Mouse (Mus musculus): Measurements from ENCODE around the gene Dennd1b. TPM values are rescaled to one million over a fixed set of nuclear protein-coding genes. Genes with fewer than 3 reads are reported as not detected.

Dennd1b gene
- total RNA-seq, 4 experiments from 2014 or later: 20.7 to 29.5 (median 22.2) TPM

DNA sequence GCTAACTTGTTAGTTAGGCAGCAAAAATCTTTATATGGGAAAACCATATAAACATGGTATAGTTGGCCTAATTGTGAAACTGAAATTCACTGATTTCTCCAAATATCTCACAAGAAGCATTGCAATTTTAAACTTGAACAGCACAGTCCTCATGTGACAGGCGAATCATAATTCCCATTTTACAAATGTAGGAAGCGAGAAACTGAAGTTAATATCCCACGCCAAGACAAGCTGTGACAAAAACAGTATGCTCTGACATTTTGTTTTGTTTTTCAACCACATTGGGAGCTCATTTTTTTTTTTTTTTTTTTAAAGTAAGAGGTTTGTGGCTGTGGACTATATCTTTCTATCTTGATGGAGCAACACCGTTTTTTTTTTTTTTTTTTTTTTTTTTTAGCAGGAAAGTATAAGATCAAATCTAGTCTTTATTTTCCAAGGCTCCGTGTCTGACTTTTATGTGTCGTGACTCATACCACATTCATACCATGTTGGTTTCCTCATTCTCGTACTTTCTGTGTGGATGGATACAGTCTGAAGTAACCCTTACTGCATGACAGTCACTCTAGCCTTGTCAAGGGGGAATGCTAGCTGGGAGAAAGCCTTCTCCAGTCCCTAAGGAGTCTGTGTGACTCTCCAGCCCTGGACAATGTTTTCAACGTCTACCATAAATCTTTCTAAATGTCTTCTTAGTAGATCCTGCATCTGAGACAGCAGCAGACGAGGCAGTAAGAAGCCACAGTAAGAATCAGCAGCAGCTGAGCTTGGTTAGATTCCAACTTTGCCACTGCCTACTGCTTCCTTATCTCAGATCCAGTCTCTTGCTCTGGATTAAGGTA lies 751 bp upstream of the Dennd1b start:
- DNase-seq (ENCODE audit: low spot score in 2 of 2): no peak

DNA sequence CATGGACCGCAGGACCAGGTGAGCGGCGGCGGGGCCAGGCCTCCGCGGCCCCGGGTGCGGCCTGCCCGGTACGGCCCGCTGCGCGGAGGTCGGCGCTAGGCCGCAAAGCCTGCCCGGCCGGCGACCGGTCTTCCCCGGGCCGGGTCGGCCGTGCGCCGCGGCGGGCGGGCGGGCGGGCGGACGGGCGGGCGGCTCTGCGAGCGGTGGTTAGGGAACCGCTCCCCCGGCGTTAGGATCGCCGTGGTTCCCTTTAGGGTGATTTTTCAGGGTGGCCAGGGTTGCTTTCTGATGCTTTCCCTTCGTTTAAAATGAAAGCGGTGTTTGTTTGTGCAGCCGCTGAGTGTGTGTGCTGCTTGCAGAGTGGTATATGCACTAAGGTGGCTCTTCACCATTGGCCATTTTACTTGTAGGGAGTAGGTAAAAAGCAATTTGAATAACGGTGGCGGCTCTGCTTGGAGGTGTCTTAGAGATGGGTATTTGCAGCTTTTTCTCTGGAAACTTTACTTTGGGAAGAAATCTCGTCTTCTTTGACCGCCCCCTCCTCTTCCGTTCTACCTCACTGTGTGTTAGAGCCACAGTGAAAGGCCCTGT lies 728 bp downstream of the Dennd1b start:
- DNase-seq (ENCODE audit: low spot score in 2 of 2): no peak

DNA sequence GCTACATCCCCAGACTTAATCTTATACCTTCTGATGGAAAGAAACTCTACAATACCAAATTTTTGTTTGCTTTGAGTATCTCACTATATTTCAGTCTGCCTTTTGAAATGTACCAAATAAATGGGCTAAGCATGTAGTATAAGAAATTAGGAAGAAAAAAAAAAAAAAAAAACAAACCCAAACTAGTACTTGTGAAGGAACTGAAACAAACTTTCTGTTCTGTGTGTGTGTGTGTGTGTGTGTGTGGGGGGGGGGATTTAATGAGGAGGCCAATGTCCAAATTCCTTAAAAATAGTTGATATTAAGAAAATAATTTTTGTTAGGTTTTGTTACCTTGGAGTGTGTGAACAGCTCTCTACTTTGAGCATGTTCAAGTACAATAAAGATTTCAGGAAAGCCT lies 1.8 kb downstream of the Dennd1b start:
- no peak for DNase-seq (ENCODE audit: low spot score in 2 of 2)

DNA sequence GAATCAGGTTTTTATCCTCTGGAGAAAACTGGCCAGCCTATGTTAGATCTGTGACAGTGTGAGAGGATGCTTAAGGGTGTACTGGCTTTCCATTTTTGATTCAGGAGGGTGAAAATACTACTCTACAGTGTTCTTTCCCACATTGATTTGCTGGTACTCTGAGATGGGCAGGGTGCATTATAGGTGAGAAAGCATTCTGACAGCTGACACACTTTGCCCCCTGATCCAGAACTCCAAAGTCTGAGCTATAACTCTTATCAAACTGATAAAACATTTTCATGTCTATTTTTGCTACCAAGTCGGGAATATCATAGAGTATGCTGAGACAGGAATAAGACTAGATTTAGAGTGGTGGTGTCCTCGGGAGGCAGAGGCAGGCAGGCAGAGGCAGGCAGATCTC lies 2.3 kb downstream of the Dennd1b start:
- no peak for DNase-seq (ENCODE audit: low spot score in 2 of 2)

DNA sequence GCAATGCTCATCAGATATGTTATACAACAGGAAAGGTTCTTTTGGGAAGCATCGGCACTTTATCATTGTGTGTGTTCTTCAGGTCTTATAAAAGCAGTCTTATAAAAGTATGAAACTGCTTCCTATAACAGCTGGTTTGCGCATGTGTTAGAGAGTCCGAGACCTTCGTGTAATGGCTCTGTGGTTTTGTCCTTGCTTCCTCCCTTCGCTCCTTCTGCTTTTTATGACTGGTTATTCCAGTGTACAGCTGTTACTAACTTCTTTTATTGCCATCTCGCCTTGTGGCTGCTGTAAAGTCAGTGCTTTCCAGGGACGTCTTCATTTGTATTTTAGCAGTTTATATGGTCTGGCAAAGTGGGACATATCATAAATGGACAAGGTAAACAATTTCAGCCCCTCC lies 4.2 kb downstream of the Dennd1b start:
- no peak for DNase-seq (ENCODE audit: low spot score in 2 of 2)

DNA sequence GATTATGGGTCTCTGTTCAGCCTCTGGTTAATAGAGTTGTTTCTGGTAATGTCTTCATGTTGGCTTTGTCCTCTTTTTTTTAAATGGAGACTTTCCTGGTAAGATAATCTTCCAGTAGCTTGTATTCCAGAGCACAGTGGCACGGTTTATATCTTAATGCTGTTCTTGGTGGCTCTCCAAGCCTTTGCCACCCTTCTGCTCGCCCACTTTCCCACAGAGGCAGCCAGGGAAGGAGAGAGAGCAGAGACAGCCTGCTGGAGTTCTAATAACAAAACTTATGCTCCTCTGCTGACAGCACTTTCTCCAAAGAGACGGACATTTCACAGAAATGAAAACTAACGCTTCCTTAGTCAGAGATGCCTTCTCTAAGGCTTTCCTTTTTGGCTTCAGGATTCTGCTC lies 6.8 kb downstream of the Dennd1b start:
- no peak for DNase-seq (ENCODE audit: low spot score in 2 of 2)

DNA sequence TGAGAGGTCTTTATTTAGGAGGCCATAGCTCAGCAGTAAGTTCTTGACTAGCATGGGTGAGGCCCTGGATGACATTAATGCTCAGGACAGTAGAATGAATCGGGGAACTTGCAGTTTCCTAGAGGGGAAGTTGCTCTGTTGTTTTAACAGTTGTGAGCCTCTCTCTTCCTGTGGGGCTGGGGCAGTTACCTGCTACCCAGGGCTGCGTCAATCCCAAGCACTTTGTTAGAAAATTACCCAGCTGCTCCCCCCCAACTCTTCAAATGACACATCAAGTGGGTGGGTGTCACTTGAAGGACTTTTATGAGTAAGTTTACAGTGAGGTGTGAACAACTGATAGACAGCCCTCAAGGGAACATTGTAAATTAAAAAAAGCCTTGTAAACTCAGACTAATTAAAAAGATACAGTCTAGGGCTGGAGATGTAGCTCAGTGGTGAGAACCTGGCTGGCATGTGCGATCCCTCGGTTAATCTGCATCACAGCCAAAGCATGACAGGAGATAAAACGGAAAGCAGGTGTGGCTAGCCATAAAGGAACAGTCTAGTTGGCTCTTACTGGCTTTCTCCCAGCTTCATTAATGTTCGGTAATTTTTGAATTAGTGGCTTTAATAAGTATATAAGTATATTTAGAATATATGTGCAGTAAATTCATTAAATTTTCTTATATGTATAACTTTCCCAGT lies 10.4 kb downstream of the Dennd1b start:
- no peak for DNase-seq (ENCODE audit: low spot score in 2 of 2)

DNA sequence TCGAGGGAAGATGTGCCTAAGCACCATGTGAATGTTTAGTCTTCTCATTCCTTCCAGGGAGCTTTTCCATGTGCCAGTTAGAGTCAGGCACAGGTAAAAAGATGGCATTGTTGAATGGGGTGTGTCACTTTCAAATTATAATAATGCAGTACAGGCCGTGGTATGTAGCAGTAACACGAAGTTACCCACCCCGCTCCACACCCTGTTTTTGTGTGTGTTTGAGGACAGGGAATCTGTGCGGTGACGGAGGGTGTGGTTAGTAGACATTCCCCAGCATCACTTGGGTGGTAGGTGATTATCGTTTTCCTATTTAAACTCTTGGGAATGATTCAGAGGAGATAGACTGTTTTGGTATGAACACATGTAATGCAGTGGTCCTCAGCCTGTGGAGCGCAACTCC lies 11.6 kb downstream of the Dennd1b start:
- DNase-seq (ENCODE audit: low spot score in 2 of 2): no peak

DNA sequence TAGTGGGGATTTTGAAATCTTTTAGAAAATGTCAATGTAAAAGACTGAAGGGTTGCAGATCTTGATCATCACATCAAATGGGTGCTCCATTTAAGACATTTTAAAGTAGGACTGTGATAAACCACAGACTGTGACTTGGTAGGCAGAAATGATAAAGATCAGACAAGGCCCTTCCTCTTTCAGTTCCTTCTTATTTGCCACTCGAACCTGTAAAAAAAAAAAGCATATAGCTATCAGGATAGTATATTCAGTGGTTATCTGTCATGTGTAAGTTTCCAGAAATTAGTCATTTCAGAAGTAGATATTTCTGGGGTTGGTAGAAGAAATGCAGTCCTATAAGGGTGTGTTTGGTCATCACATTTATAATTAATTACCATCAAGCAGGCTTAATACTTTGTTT lies 12.7 kb downstream of the Dennd1b start:
- DNase-seq (ENCODE audit: low spot score in 2 of 2): no peak

DNA sequence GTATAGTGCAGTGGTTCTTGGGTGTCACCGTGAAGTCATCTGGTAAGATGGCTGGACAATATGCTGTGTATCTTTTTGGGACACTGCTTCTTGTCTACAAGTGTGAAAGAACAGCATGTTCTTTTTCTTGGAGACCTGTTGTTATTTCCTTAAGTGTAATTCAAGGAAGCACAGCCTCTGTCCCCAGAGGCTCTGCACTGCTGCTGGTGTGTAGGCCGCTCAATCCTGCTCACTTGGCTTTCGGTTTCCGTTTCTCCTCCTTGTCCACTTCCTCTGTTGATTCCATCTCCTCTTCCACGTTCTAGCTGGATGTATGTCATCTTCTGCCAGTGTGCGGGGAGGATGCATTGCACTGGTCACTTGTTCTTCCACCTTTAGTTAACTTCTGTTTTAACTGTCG lies 19.0 kb downstream of the Dennd1b start:
- DNase-seq (ENCODE audit: low spot score in 2 of 2): peak; percentile 20 to 34

DNA sequence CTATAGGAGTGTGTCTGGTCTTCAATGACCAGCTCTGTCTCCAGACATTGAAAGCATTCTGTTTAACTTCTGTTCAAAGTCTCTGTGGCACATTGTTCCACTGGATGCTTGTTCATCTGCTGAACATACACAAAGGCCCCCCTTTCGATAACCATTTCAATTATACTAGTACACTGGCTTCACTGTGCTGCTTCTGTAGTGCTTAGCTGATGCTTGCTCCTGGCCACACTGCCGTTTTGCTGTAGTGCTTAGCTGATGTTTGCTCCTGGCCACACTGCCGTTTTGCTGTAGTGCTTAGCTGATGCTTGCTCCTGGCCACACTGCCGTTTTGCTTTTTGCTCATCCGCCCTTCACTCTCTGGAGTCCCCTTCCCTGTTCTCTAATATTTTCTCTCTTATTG lies 19.4 kb downstream of the Dennd1b start:
- no peak for DNase-seq (ENCODE audit: low spot score in 2 of 2)

DNA sequence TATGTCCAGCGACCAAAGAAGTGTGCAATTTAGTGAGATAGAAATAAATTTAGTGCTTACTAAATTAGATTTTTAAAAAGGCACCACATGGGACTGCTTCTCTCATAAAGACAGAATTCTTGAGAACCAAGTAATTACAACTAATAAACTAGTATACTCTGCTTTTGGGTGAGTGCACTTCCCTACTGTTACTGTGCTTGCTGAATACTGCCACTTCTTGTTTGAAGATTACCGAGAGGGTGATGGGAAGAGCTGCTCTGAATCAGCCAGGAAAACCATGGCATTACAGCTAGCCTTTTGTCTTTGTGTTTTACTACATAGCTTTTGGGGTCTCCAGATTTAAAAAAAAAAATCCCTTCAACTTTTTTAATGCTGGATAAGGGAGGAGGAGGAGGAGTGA lies 19.8 kb downstream of the Dennd1b start:
- no peak for DNase-seq (ENCODE audit: low spot score in 2 of 2)

DNA sequence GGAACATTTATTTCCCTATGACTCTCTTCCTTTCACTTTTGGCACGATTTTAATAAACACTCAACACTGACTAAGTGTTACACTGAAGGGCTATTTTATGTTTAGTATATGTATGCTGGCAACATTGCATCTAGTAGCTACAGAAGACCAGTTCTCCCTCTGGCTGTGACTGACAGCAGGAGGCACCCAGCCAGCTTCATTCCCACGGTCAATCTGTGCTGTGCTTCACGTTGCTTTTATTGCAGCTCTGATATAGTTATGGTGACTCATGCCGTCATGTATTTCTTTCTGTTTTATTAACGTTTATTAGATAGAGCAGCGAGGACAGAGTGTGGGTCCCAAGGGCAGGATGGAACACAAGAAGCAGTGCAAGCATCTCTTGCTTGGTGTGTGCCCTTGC lies 20.2 kb downstream of the Dennd1b start:
- no peak for DNase-seq (ENCODE audit: low spot score in 2 of 2)

DNA sequence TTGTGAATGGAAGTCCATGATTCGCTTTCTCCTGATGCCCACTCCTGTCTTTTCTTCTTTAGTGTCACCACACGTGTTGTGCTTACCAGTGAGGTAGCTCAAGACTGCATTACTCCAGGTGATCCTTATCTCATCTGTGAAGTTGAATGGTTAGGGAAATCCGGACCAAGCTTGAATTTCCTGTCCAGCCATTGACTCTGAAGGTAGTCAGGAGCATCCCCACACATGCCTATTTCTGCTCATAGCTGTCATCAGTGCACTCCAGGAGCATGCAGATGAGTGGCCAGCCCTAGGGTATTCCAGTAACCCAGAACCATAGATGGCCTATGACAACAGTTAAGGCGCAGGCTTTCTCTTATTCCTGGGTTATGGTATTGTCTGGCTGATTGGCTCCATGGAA lies 20.9 kb downstream of the Dennd1b start:
- DNase-seq (ENCODE audit: low spot score in 2 of 2): no peak

DNA sequence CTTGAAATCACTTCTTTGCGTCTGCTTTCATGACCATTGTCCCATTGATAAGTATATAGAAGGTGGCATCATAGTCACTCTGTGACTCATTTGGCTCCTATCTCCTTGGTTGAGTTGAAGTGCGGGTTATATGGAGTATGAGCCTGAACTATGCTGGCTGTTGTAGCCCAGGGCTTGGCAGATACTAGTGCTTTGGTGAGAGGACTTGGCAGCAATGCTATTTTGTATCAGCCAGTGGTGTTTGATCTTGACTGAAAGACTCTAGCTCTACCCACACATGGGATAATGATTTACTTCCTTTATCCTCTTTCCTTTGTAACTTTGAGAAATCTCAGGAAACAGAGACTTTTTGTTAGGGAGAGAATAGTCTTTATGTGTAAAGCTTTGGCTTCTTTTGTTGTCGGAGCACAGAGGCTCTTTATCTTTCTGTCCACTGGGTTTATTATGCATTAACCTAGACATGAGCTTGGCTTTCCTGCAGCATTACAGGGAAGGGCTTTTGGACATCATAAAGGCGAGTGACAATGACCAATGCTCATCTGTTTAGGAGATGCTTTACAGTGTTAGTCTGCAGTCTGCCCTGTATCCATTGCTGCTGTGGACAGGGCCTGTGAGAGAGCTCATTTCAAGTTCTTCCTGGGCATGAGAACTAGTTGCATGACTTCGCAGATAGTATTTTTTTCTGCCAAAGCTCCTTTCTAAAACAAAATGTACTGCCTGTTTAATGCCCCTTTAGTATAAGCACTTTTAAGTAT lies 29.3 kb downstream of the Dennd1b start:
- no peak for DNase-seq (ENCODE audit: low spot score in 2 of 2)

DNA sequence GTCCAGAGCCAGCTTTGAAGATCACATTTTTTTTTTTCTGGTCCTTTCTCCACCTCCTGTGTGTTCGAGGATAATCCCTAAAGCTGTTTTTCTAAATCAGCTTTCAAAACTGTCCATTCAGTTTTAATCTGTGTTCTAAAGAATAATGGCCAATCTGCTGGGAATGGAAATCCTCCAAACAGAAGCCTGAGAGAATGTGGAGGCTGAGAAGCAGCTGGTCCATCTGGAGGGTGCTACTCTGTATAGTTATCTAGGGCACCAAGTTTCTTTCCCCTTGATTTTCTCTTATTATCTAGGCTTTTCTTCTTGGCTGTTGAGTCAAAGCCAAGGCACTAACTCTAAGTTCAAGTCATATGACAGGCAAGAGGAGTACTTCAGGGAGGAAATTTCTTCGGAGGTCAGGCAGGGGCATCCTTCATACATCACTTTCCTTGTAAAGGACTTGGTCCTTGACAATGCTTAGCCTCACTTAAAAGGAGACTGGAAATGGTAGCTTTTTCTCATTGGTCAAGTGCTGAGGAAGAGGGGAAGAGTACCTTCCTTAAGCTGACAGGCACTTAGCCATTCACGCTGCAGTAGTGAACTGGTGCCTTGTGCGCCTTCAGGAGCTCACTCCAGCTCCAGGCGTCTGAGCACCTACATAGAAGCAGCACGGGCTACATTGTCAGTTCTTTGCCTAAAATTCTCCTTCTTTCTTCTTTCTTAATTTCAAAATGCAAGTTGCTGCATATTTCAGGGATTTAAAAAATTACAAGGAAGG lies 32.6 kb downstream of the Dennd1b start:
- no peak for DNase-seq (ENCODE audit: low spot score in 2 of 2)

DNA sequence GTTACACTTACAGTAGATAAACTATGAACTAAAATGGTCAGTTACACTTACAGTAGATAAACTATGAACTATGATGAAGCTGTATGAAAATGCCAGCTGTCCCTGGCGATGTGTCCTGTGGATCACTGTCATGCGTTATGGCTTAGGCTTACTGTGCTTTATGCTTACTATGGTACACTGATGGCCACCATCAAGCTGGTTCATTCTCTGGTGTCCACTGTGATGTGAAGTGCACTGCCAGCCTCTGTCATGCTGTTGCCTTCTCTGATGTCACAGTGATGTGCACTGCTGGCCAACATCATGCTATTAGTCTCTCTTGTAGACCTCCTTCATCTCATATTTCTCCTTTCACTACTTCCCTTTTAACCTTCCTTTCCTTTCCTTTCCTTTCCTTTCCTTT lies 33.4 kb downstream of the Dennd1b start:
- no peak for DNase-seq (ENCODE audit: low spot score in 2 of 2)

DNA sequence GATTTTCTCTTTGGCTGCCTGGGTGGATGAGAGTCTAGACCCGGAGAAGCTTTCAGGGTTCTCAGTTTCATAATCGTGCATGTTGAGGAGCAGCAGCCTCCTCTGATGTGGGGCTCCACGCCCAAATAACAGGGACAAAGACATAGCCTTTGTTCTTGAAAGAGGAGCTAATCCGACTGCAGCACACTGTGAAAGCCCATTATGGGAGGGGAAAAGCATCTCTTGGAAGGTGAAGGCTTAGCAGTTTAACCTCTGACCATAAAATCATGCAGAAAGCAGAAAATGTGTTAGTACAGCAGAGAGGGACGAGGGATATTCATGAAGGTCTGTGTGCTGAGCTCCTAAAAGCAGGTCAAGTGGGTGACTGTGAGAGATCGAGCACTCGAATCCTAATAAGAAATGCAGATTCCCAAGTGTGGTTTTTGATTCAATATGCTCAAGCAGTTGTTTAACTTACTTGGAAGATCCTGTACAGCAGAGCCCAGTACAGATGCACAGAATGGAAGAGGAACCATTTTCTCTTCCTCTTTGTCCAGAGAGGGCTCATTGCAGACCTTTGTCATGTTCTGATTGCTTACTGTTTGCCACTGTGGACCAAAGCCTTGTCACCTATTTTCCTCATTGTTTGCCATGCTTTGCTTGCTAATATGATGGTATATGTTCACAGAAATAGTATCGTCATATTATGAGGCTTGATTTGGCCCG lies 37.6 kb downstream of the Dennd1b start:
- DNase-seq (ENCODE audit: low spot score in 2 of 2): no peak

DNA sequence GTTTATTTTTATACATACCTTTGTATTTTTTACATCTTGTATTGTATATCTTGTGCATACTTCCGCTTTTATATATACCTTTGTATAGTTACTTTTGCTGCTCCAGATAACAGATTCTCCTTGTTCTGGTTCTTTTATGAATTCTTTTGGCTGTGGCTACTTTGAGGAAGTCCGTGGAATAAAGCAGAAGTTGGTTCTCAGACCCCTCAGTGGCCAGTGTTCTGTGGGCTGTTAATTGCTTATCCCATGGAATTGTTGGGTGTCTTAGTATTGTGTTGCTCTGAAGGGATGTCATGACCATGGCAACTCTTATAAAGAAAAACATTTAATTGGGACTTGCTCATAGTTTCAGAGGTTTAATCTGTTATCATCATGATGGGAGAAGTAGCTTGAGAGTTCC lies 40.3 kb downstream of the Dennd1b start:
- DNase-seq (ENCODE audit: low spot score in 2 of 2): no peak

DNA sequence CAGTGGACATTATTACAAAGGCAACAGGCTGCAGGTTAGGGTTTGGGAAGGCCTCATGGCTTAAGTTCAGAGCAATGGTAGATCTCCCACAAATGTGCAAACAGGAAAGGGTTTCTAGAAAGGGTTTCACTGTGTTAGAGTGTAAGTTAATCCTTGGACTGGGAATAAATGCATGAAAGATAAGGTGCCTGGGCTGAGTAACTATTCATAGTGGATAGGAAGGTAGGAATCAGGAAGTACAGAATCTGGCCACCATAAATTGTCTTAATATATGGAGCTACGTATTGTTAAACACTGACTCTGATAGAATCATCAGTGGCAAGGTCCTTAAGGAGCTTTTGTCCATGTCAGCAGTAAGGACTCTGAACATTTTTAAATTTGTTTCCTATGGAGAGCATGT lies 42.8 kb downstream of the Dennd1b start:
- no peak for DNase-seq (ENCODE audit: low spot score in 2 of 2)

DNA sequence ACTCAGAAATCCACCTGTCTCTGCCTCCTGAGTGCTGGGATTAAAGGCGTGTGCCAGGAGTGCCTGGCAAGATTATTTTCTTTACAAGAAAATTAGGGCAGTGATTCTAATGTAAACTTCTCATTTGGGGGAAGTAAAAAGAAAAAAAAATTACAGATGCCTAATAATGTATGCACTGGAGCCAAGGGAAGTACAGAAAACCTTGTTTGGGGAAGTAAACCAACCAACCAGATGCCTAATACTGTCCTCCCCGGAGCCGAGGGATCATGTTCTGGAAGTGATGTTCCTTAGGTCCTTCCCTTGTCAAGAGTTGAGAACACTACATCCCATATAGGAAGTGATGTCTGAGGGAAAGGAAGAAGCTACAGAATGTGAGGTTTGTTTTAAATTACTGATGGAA lies 44.2 kb downstream of the Dennd1b start:
- DNase-seq (ENCODE audit: low spot score in 2 of 2): no peak

All from gastrocnemius, adult 8-10 months (tissue).